Mouse (Mus musculus): ENCODE results near the gene Polrmt. TPM values are rescaled to one million over a fixed set of nuclear protein-coding genes. Genes with fewer than 3 reads are reported as not detected.
A peak's percentile ranks its signal among the peaks of the same experiment; 100 is the strongest.
"Not testable (repeated sequence)": the region's sequence is repeated elsewhere in the genome, so short reads cannot be mapped to it uniquely, and the experiment has no call there.

The Polrmt gene
- polyA plus RNA-seq, 1 experiment: 74.7 TPM

DNA sequence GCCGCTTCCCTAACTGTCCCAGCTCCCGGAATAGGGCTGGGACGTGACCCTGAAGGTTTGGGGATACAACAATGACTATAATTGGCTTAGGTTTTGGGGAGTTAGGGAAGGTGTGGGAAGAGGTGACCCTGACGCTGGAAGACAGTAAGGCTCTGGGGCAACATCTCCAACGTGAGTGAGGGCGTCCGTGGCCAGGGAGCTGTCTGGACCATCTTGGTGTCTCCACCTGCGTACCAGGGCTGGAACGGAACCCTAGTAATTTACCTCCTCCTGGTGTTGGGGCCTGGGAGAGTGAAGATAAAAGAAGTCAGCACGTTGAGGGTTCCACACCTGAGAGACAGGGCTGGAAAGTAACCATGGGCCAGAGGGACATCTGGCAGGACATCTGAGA is 41.4 kb downstream of the Polrmt start:
- Histone ChIP-seq H3K4me1 (ENCODE audit: control insufficient read depth, insufficient read depth, low read length) (peaks cover 35% of the 10 kb centered on the region), H3K27ac (ENCODE audit: insufficient read depth, low read length) (peak overlapping the region; percentile 96), H3K27me3 (ENCODE audit: control insufficient read depth, insufficient read depth, low read length) (no peaks in the 10 kb centered on the region), H3K4me3 (replicated peaks; ENCODE audit: insufficient read depth, low read depth, low read length) (peak overlapping the region; percentile 90)
- TF ChIP-seq CTCF (IDR thresholded peaks at IDR 0.05; ENCODE audit: borderline replicate concordance, insufficient read depth, low read depth, low read length) (no peak), POLR2A (IDR thresholded peaks at IDR 0.05; ENCODE audit: borderline replicate concordance, insufficient read depth, low read length) (no peak)
- 2% methylated on average over 10 of the region's 10 CpGs for whole genome bisulfite sequencing
- DNase-seq: no peak

DNA sequence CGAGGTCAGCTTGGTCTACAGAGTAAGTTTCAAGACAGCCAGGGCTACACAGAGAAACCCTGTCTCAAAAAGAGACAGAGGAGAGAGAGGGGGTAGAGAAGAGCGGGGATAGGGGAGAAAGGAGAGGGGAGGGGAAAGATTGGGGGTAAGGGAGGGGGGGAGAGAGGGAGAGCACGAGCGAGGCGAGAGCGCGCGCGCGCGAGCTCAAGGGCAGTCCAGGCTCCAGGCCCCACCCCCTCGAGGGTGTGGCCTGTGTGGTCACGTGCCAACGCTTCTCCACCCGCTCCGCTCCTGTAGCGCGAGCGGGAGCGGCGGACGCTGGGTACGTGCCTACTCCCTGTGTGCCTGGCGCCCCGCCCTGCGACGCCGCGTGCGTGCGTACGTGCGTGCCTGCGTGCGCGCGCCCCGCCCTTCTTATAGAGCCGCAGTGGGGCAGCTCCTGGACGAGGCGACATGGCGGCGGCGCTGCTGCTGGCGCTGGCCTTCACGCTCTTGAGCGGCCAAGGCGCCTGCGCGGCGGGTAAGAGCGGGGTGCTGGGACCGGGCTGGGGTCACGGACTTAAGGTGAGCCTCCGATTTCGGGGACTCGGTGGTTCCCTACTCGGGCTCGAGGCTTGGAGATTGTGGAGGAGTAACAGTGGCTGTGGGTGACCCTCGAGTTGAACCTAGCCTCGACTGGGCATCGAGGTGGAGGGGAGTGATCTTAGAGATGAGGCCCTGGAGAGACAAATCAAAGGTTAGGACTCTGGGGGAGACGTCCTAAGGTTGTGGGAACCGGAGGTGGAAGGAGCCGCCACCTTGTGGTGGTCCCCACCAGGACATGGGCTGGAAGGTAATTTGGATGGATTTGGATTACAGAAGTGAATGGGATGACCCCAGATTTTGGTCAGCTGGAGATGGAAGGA is 42.1 kb downstream of the Polrmt start, which contains the start of gene Bsg:
TSS of gene Bsg (plus strand) at position 427 of the 905 bp plus-strand sequence.
- peak; percentile 99 for DNase-seq
- no peaks in the 10 kb centered on the region for H3K27me3 ChIP-seq (ENCODE audit: control insufficient read depth, insufficient read depth, low read length)
- H3K4me1 ChIP-seq (ENCODE audit: control insufficient read depth, insufficient read depth, low read length): peaks cover 28% of the 10 kb centered on the region
- TF ChIP-seq POLR2A (IDR thresholded peaks at IDR 0.05; ENCODE audit: borderline replicate concordance, insufficient read depth, low read length): peak; percentile 96
- peak; percentile 57 for TF ChIP-seq CTCF (IDR thresholded peaks at IDR 0.05; ENCODE audit: borderline replicate concordance, insufficient read depth, low read depth, low read length)
- H3K27ac ChIP-seq (ENCODE audit: insufficient read depth, low read length): peak within 1 kb of the TSS; percentile 96
- under 1% methylated on average over 63 of the region's 65 CpGs for WGBS
- peak within 1 kb of the TSS; percentile 90 for H3K4me3 ChIP-seq (replicated peaks; ENCODE audit: insufficient read depth, low read depth, low read length)

GRCm38 (mm10) chr10:79703541-79703940 is 42.8 kb downstream of the Polrmt start:
- Histone ChIP-seq H3K27ac (ENCODE audit: insufficient read depth, low read length) (no peak overlapping the region), H3K4me1 (ENCODE audit: control insufficient read depth, insufficient read depth, low read length) (peaks cover 28% of the 10 kb centered on the region), H3K27me3 (ENCODE audit: control insufficient read depth, insufficient read depth, low read length) (no peaks in the 10 kb centered on the region), H3K4me3 (replicated peaks; ENCODE audit: insufficient read depth, low read depth, low read length) (no peak overlapping the region)
- DNase-seq: no peak
- no peak for TF ChIP-seq CTCF (IDR thresholded peaks at IDR 0.05; ENCODE audit: borderline replicate concordance, insufficient read depth, low read depth, low read length)
- no peak for TF ChIP-seq POLR2A (IDR thresholded peaks at IDR 0.05; ENCODE audit: borderline replicate concordance, insufficient read depth, low read length)
- 76% methylated on average over 10 of the region's 10 CpGs for WGBS

- 86% methylated on average over 4 of the region's 4 CpGs for WGBS
Measured at GRCm38 (mm10) chr10:79702970-79703369, 43.4 kb downstream of the Polrmt start.

DNA sequence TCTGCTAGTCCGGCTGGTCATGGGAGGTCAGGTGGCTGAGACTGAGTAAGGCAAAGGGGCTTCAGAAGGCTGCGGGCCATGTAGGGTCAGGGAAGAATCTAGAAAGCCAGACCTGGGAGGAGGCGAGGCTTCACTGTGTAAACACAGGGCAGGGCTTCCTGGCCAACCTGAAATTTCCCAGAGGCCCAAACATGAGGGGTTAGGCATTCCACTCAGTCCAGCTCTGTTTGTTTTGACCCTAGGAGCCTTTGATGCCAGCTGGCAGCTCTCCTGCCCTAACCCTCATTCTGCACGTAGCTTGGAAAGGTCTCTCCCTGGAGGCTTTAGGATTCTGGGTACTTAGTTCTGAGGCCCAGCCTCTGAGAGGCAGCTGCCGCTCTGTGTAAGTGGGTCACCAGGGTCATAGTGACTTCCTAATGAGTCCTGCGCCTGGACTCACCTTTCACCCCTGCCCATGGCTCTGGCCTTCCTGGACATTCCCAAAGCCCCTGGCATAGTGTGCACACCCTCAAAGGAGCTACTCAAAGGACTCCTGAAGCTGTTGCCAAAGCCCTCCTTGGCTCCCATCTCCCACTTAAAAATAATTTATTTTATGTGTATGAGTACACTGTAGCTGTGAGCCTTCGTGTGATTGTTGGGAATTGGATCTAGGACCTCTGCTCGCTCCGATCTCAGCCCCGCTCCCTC is 44.8 kb downstream of the Polrmt start:
- DNase-seq: no peak
- Histone ChIP-seq H3K4me3 (replicated peaks; ENCODE audit: insufficient read depth, low read depth, low read length) (no peak overlapping the region), H3K4me1 (ENCODE audit: control insufficient read depth, insufficient read depth, low read length) (peaks cover 31% of the 10 kb centered on the region), H3K27ac (ENCODE audit: insufficient read depth, low read length) (no peak overlapping the region), H3K27me3 (ENCODE audit: control insufficient read depth, insufficient read depth, low read length) (no peaks in the 10 kb centered on the region)
- WGBS: 81% methylated on average over 10 of the region's 10 CpGs
- TF ChIP-seq CTCF (IDR thresholded peaks at IDR 0.05; ENCODE audit: borderline replicate concordance, insufficient read depth, low read depth, low read length) (no peak), POLR2A (IDR thresholded peaks at IDR 0.05; ENCODE audit: borderline replicate concordance, insufficient read depth, low read length) (no peak)

More at GRCm38 (mm10) chr10:79702970-79703369, 43.4 kb downstream of the Polrmt start:
- not testable (repeated sequence) for DNase-seq; H3K4me3 ChIP-seq (replicated peaks; ENCODE audit: insufficient read depth, low read depth, low read length); H3K27ac ChIP-seq (ENCODE audit: insufficient read depth, low read length); H3K27me3 ChIP-seq (ENCODE audit: control insufficient read depth, insufficient read depth, low read length)
- H3K4me1 ChIP-seq (ENCODE audit: control insufficient read depth, insufficient read depth, low read length): peaks cover 32% of the 10 kb centered on the region

- WGBS: 72% methylated on average over 7 of the region's 7 CpGs
- no peaks in the 10 kb centered on the region for H3K27me3 ChIP-seq (ENCODE audit: control insufficient read depth, insufficient read depth, low read length)
- no peak overlapping the region for H3K4me3 ChIP-seq (replicated peaks; ENCODE audit: insufficient read depth, low read depth, low read length)
- TF ChIP-seq CTCF (IDR thresholded peaks at IDR 0.05; ENCODE audit: borderline replicate concordance, insufficient read depth, low read depth, low read length) (no peak), POLR2A (IDR thresholded peaks at IDR 0.05; ENCODE audit: borderline replicate concordance, insufficient read depth, low read length) (no peak)
- no peak overlapping the region for H3K27ac ChIP-seq (ENCODE audit: insufficient read depth, low read length)
- no peak for DNase-seq
- peaks cover 31% of the 10 kb centered on the region for H3K4me1 ChIP-seq (ENCODE audit: control insufficient read depth, insufficient read depth, low read length)
Measured at GRCm38 (mm10) chr10:79700676-79701075, 45.7 kb downstream of the Polrmt start.

DNA sequence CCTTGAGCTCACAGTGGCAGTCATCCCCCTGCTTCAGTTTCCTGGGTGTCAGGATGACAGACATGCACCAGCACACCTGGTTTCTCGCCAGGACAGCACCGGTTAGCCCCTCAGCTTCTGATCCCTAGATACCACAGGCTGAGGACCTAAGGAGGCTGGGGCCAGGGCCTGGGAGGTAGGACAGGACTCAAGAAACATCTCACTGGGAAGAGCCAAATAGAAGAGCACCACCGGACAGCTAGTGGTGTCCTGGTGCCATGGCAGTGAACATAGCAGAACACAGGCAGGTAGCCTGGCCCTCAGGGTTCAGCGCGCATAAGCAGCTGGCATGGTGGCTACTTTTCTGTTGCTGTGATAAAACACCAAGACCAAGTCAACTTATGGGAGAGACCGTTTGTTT is 47.9 kb downstream of the Polrmt start:
- Histone ChIP-seq H3K27me3 (ENCODE audit: control insufficient read depth, insufficient read depth, low read length) (no peaks in the 10 kb centered on the region), H3K27ac (ENCODE audit: insufficient read depth, low read length) (peak overlapping the region; percentile 31; the same call in 1 of the 2 replicates), H3K4me3 (replicated peaks; ENCODE audit: insufficient read depth, low read depth, low read length) (no peak overlapping the region), H3K4me1 (ENCODE audit: control insufficient read depth, insufficient read depth, low read length) (peaks cover 49% of the 10 kb centered on the region)
- WGBS: 54% methylated on average over 6 of the region's 6 CpGs
- TF ChIP-seq POLR2A (IDR thresholded peaks at IDR 0.05; ENCODE audit: borderline replicate concordance, insufficient read depth, low read length) (no peak), CTCF (IDR thresholded peaks at IDR 0.05; ENCODE audit: borderline replicate concordance, insufficient read depth, low read depth, low read length) (no peak)
- no peak for DNase-seq
